Mouse (Mus musculus): ENCODE measurements at regions not wholly inside any gene's neighbourhood (a gene's known extent, or its start where the extent isn't known, plus 50 kb on each side); places are given as distances from the start of the nearest gene placed in this dataset.
A peak's percentile ranks its signal among the peaks of the same experiment; 100 is the strongest.

GRCm38 (mm10) chr1:138343451-138343850, 69.9 kb downstream of the Atp6v1g3 start:
- peaks cover 16% of the 10 kb centered on the region; the same call in 1 of the 2 replicates for H3K4me1 ChIP-seq (ENCODE audit: control insufficient read depth, insufficient read depth, low read length)
- no peak overlapping the region for H3K27ac ChIP-seq (replicated peaks; ENCODE audit: low read depth, low read length)
- H3K4me2 ChIP-seq (ENCODE audit: low read length), result no peak overlapping the region
- no peak overlapping the region for H3K4me3 ChIP-seq (replicated peaks; ENCODE audit: low read depth, low read length)
- no peak for ATAC-seq (ENCODE audit: low FRiP score, low TSS enrichment)
- no peak overlapping the region for H3K9ac ChIP-seq (replicated peaks; ENCODE audit: low read length)
- no peaks in the 10 kb centered on the region for H3K9me3 ChIP-seq (ENCODE audit: control insufficient read depth, low read length)
- 89% methylated on average over 4 of the region's 4 CpGs for WGBS
- H3K27me3 ChIP-seq (ENCODE audit: control insufficient read depth, insufficient read depth, low read length), result no peaks in the 10 kb centered on the region
- DNase-seq, result no peak
- no peaks in the 10 kb centered on the region for H3K36me3 ChIP-seq (ENCODE audit: control insufficient read depth, insufficient read depth, low read length)

GRCm38 (mm10) chr1:138344920-138345319, 71.4 kb downstream of the Atp6v1g3 start:
- no peaks in the 10 kb centered on the region for H3K9me3 ChIP-seq (ENCODE audit: control insufficient read depth, low read length)
- no peaks in the 10 kb centered on the region for H3K36me3 ChIP-seq (ENCODE audit: control insufficient read depth, insufficient read depth, low read length)
- H3K4me3 ChIP-seq (replicated peaks; ENCODE audit: low read depth, low read length), result no peak overlapping the region
- no peak overlapping the region for H3K4me2 ChIP-seq (ENCODE audit: low read length)
- H3K27me3 ChIP-seq (ENCODE audit: control insufficient read depth, insufficient read depth, low read length), result no peaks in the 10 kb centered on the region
- DNase-seq, result no peak
- peaks cover 16% of the 10 kb centered on the region; the same call in 1 of the 2 replicates for H3K4me1 ChIP-seq (ENCODE audit: control insufficient read depth, insufficient read depth, low read length)
- ATAC-seq (ENCODE audit: low FRiP score, low TSS enrichment), result no peak
- WGBS, result 96% methylated on average over 4 of the region's 4 CpGs
- peak overlapping the region; percentile 64; the same call in 1 of the 2 replicates for H3K27ac ChIP-seq (replicated peaks; ENCODE audit: low read depth, low read length)
- no peak overlapping the region for H3K9ac ChIP-seq (replicated peaks; ENCODE audit: low read length)

GRCm38 (mm10) chr1:138345992-138346391, 72.5 kb downstream of the Atp6v1g3 start:
- ATAC-seq (ENCODE audit: low FRiP score, low TSS enrichment) (peak; percentile 76; the same call in 1 of the 2 replicates), DNase-seq (peak; percentile 79)
- peak overlapping the region; percentile 17; the same call in 1 of the 2 replicates for H3K9ac ChIP-seq (replicated peaks; ENCODE audit: low read length)
- H3K9me3 ChIP-seq (ENCODE audit: control insufficient read depth, low read length), result no peaks in the 10 kb centered on the region
- H3K27me3 ChIP-seq (ENCODE audit: control insufficient read depth, insufficient read depth, low read length), result no peaks in the 10 kb centered on the region
- WGBS, result 7% methylated on average over 10 of the region's 10 CpGs
- peaks cover 16% of the 10 kb centered on the region; the same call in 1 of the 2 replicates for H3K4me1 ChIP-seq (ENCODE audit: control insufficient read depth, insufficient read depth, low read length)
- no peaks in the 10 kb centered on the region for H3K36me3 ChIP-seq (ENCODE audit: control insufficient read depth, insufficient read depth, low read length)
- H3K4me2 ChIP-seq (ENCODE audit: low read length), result peak overlapping the region; percentile 40
- H3K27ac ChIP-seq (replicated peaks; ENCODE audit: low read depth, low read length), result peak overlapping the region; percentile 64
- H3K4me3 ChIP-seq (replicated peaks; ENCODE audit: low read depth, low read length), result peak overlapping the region; percentile 11; the same call in 1 of the 2 replicates

- H3K36me3 ChIP-seq (ENCODE audit: control insufficient read depth, insufficient read depth, low read length), result no peaks in the 10 kb centered on the region
- H3K4me2 ChIP-seq (ENCODE audit: low read length), result no peak overlapping the region
- 84% methylated on average over 5 of the region's 5 CpGs for WGBS
- no peak overlapping the region for H3K9ac ChIP-seq (replicated peaks; ENCODE audit: low read length)
- DNase-seq, result no peak
- H3K9me3 ChIP-seq (ENCODE audit: control insufficient read depth, low read length), result no peaks in the 10 kb centered on the region
- H3K4me1 ChIP-seq (ENCODE audit: control insufficient read depth, insufficient read depth, low read length), result peaks cover 16% of the 10 kb centered on the region; the same call in 1 of the 2 replicates
- no peaks in the 10 kb centered on the region for H3K27me3 ChIP-seq (ENCODE audit: control insufficient read depth, insufficient read depth, low read length)
- 0 out of 2 replicates have a peak overlapping the region, but pooled peaks have one; percentile 64 for H3K27ac ChIP-seq (replicated peaks; ENCODE audit: low read depth, low read length)
- H3K4me3 ChIP-seq (replicated peaks; ENCODE audit: low read depth, low read length), result no peak overlapping the region
- ATAC-seq (ENCODE audit: low FRiP score, low TSS enrichment), result no peak
These were observed 73.4 kb downstream of the Atp6v1g3 start for GRCm38 (mm10) chr1:138346904-138347303.

GRCm38 (mm10) chr1:138348447-138348846, 74.9 kb downstream of the Atp6v1g3 start:
- ATAC-seq (ENCODE audit: low FRiP score, low TSS enrichment), result no peak
- Histone ChIP-seq H3K4me2 (ENCODE audit: low read length) (no peak overlapping the region), H3K4me3 (replicated peaks; ENCODE audit: low read depth, low read length) (no peak overlapping the region), H3K36me3 (ENCODE audit: control insufficient read depth, insufficient read depth, low read length) (no peaks in the 10 kb centered on the region), H3K4me1 (ENCODE audit: control insufficient read depth, insufficient read depth, low read length) (peaks cover 16% of the 10 kb centered on the region; the same call in 1 of the 2 replicates), H3K9me3 (ENCODE audit: control insufficient read depth, low read length) (peaks cover 2% of the 10 kb centered on the region), H3K9ac (replicated peaks; ENCODE audit: low read length) (no peak overlapping the region), H3K27ac (replicated peaks; ENCODE audit: low read depth, low read length) (no peak overlapping the region), H3K27me3 (ENCODE audit: control insufficient read depth, insufficient read depth, low read length) (no peaks in the 10 kb centered on the region)
- no peak for DNase-seq
- WGBS, result 71% methylated on average over 6 of the region's 6 CpGs

- peaks cover 16% of the 10 kb centered on the region; the same call in 1 of the 2 replicates for H3K4me1 ChIP-seq (ENCODE audit: control insufficient read depth, insufficient read depth, low read length)
- DNase-seq (no peak), ATAC-seq (ENCODE audit: low FRiP score, low TSS enrichment) (no peak)
- H3K4me3 ChIP-seq (replicated peaks; ENCODE audit: low read depth, low read length), result no peak overlapping the region
- H3K36me3 ChIP-seq (ENCODE audit: control insufficient read depth, insufficient read depth, low read length), result no peaks in the 10 kb centered on the region
- H3K27me3 ChIP-seq (ENCODE audit: control insufficient read depth, insufficient read depth, low read length), result no peaks in the 10 kb centered on the region
- 84% methylated on average over 2 of the region's 2 CpGs for WGBS
- H3K9me3 ChIP-seq (ENCODE audit: control insufficient read depth, low read length), result peaks cover 5% of the 10 kb centered on the region
- H3K27ac ChIP-seq (replicated peaks; ENCODE audit: low read depth, low read length), result no peak overlapping the region
- no peak overlapping the region for H3K9ac ChIP-seq (replicated peaks; ENCODE audit: low read length)
- no peak overlapping the region for H3K4me2 ChIP-seq (ENCODE audit: low read length)
These were observed 75.6 kb downstream of the Atp6v1g3 start for GRCm38 (mm10) chr1:138349099-138349498.

- WGBS, result 70% methylated on average over 1 of the region's 1 CpGs
These were observed 82.9 kb downstream of the Atp6v1g3 start for GRCm38 (mm10) chr1:138356407-138356806.

GRCm38 (mm10) chr1:138362684-138363472, 89.3 kb downstream of the Atp6v1g3 start:
- H3K9me3 ChIP-seq (ENCODE audit: control insufficient read depth, low read length), result no peaks in the 10 kb centered on the region
- no peak overlapping the region for H3K4me3 ChIP-seq (replicated peaks; ENCODE audit: low read depth, low read length)
- no peak overlapping the region for H3K9ac ChIP-seq (replicated peaks; ENCODE audit: low read length)
- DNase-seq (peak; percentile 42), ATAC-seq (ENCODE audit: low FRiP score, low TSS enrichment) (peak; percentile 31; the same call in 1 of the 2 replicates)
- WGBS, result 59% methylated on average over 11 of the region's 11 CpGs
- peak overlapping the region; percentile 33; the same call in 1 of the 2 replicates for H3K27ac ChIP-seq (replicated peaks; ENCODE audit: low read depth, low read length)
- H3K36me3 ChIP-seq (ENCODE audit: control insufficient read depth, insufficient read depth, low read length), result no peaks in the 10 kb centered on the region
- no peaks in the 10 kb centered on the region for H3K27me3 ChIP-seq (ENCODE audit: control insufficient read depth, insufficient read depth, low read length)
- H3K4me1 ChIP-seq (ENCODE audit: control insufficient read depth, insufficient read depth, low read length), result no peaks in the 10 kb centered on the region
- H3K4me2 ChIP-seq (ENCODE audit: low read length), result no peak overlapping the region

More at GRCm38 (mm10) chr1:138356407-138356806, 82.9 kb downstream of the Atp6v1g3 start:
- H3K36me3 ChIP-seq (ENCODE audit: control insufficient read depth, insufficient read depth, low read length), result no peaks in the 10 kb centered on the region
- H3K9ac ChIP-seq (replicated peaks; ENCODE audit: low read length), result no peak overlapping the region
- no peak for ATAC-seq (ENCODE audit: low FRiP score, low TSS enrichment)
- no peak for DNase-seq
- no peak overlapping the region for H3K27ac ChIP-seq (replicated peaks; ENCODE audit: low read depth, low read length)
- no peak overlapping the region for H3K4me2 ChIP-seq (ENCODE audit: low read length)
- H3K4me1 ChIP-seq (ENCODE audit: control insufficient read depth, insufficient read depth, low read length), result no peaks in the 10 kb centered on the region
- peaks cover 5% of the 10 kb centered on the region for H3K9me3 ChIP-seq (ENCODE audit: control insufficient read depth, low read length)
- no peak overlapping the region for H3K4me3 ChIP-seq (replicated peaks; ENCODE audit: low read depth, low read length)
- no peaks in the 10 kb centered on the region for H3K27me3 ChIP-seq (ENCODE audit: control insufficient read depth, insufficient read depth, low read length)

All from midbrain, embryonic 14.5 days (tissue).